Mouse (Mus musculus) cerebellum, adult 9-10 months (tissue): Measurements from ENCODE around the gene Ccin.

Experiments
- DNase-seq: peaks from one replicate; pipeline ENCODE4 v3.0.0; 2022

Gene Ccin

DNA sequence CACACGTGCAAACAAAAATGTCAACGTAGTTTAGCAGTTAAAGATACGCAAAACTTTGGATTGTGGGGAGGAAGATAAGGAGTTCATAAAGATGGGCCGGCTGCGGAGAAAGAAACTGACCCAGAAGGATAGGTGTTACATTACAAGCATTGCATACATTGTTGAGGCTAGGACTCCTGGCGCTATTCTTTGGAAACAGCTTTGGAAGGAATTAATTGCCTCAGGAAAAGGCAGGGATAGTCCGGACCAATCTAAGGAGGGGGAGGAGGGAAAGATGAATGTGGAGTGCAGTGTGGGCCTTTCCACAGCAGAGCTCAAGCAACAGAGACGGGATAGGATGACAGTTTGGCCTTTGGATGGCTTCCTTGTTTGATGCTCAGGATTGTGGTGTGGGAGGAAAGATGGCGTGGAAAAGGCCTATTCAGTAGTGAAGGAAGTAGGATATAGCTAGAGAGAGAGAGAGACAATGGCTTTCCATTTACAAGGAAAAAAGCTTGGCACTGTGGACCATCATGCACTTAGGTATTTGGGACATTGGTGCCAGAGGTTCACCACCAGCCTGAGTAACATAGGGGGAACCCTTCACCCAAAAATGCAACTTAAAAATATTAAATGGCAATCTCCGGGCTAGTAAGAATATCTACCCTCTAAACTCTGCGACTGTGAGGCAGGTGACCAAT lies 30.2 kb downstream of the Ccin start:
- DNase-seq, result no peak

- DNase-seq, result no peak
Observed at GRCm38 (mm10) chr4:44016071-44016470, 32.8 kb downstream of the Ccin start.

DNA sequence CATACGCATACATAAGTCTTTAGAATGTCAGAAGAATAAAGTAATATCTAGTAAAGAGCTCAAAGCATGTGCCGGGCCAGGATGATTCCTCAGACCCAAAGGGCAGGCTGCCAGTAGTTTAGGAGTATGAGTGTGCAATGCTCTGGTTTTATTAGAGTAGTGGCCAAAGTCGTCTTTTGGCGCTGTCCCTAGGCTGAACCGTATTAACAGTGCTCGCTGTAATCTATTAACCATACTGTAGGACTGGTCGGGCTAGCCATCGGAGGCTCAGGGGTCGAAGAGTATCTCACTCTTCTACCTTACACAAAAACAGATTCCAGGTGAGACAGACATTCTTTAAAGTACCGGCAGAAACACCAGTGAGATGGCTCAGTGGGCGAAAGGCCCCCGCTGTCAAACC lies 33.5 kb downstream of the Ccin start:
- DNase-seq, result no peak

DNA sequence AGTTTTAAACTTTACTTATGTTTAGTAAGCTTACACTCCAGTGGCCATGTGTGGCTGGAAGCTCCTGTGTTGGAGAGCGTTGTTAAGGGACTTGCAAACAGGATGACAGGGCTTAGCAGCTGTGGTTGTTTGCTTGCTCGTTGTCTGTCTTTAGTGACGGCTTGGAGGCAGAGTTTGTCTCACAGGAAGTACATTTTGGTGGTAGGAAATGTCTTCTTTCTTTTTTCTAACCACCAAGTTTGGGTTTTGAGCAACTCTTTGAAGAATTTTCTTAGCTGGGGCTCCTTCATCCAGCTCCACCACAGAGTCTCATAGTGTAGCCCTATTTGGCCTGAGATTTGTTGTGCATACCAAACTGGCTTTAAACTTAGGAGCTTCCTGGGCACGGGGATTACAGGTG lies 39.0 kb downstream of the Ccin start:
- no peak for DNase-seq

DNA sequence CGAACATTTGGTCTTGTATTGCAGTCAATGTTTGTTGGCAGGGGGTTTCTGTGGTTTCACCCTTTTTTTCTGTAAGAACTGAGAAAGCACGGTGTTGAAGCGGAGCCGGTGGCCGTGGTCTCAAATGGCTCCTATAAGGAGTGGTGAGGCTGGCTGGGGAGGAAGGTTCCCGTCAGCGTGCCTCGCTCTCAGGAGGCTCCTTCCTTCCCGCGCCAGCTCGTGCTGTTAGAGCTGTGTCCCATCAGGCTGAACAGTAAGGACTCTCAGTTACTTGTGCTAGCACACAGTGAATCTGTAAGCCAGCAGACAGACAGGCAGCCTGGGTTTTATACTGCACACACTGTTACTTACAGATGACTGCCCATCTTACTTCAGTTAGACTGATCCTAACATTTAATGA lies 39.5 kb downstream of the Ccin start:
- DNase-seq, result no peak

GRCm38 (mm10) chr4:44023681-44024080 lies 40.4 kb downstream of the Ccin start:
- no peak for DNase-seq

DNA sequence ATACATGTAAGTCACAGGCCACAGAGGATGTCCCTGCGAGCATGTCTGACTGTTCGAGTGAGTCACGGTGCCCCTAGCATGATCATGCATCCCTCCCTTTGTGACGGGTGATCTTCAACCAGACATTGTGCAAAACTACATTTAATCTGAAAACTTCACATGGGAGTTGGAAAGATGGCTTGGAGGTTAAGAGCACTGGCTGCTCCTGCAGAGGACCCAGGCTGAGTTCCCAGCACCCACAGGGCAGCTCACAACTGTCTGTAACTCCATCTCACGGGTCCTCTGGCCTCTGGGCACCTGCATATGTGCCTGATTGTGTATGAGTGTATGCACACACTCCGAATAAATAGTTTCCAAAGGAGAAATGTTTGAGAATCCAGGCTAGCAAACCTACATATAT lies 41.0 kb downstream of the Ccin start:
- no peak for DNase-seq

GRCm38 (mm10) chr4:44025570-44025969 lies 42.3 kb downstream of the Ccin start:
- DNase-seq, result no peak

- DNase-seq, result no peak
Observed at GRCm38 (mm10) chr4:44028303-44029135, 45.2 kb downstream of the Ccin start.

- peak; percentile 61 for DNase-seq
Observed at GRCm38 (mm10) chr4:44029661-44030066, 46.4 kb downstream of the Ccin start.

- peak; percentile 62 for DNase-seq
Observed at GRCm38 (mm10) chr4:44031521-44031920, 48.2 kb downstream of the Ccin start.
